Mouse (Mus musculus): Measurements from ENCODE around the gene Kctd4. TPM values are rescaled to one million over a fixed set of nuclear protein-coding genes. Genes with fewer than 3 reads are reported as not detected.

Gene Kctd4
- polyA plus RNA-seq, 1 experiment: not detected

- no peak for TF ChIP-seq CTCF (IDR thresholded peaks at IDR 0.05; ENCODE audit: control insufficient read depth, insufficient read depth, low read length)
- no peak for TF ChIP-seq POLR2A (IDR thresholded peaks at IDR 0.05; ENCODE audit: borderline replicate concordance, control insufficient read depth, low read depth, low read length)
- 59% methylated on average over 5 of the region's 5 CpGs for WGBS
- H3K4me1 ChIP-seq (ENCODE audit: control insufficient read depth, insufficient read depth, low read length): no peaks in the 10 kb centered on the region
- no peak overlapping the region for H3K27ac ChIP-seq (ENCODE audit: control insufficient read depth, insufficient read depth, low read depth, low read length, poor library complexity)
- H3K4me3 ChIP-seq (replicated peaks; ENCODE audit: control insufficient read depth, low read depth, low read length): no peak overlapping the region
Observed at GRCm38 (mm10) chr14:75967291-75967690, 12.5 kb downstream of the Kctd4 start.

- H3K4me3 ChIP-seq (replicated peaks; ENCODE audit: control insufficient read depth, low read depth, low read length): no peak overlapping the region
- TF ChIP-seq POLR2A (IDR thresholded peaks at IDR 0.05; ENCODE audit: borderline replicate concordance, control insufficient read depth, low read depth, low read length): no peak
- H3K27ac ChIP-seq (ENCODE audit: control insufficient read depth, insufficient read depth, low read depth, low read length, poor library complexity): no peak overlapping the region
- WGBS: 60% methylated on average over 3 of the region's 3 CpGs
- H3K4me1 ChIP-seq (ENCODE audit: control insufficient read depth, insufficient read depth, low read length): no peaks in the 10 kb centered on the region
Observed at GRCm38 (mm10) chr14:75976107-75976506, 21.3 kb downstream of the Kctd4 start.

GRCm38 (mm10) chr14:75981231-75981630, 26.4 kb downstream of the Kctd4 start:
- WGBS: 94% methylated on average over 3 of the region's 3 CpGs

GRCm38 (mm10) chr14:75983891-75984290, 29.1 kb downstream of the Kctd4 start:
- no peaks in the 10 kb centered on the region for H3K4me1 ChIP-seq (ENCODE audit: control insufficient read depth, insufficient read depth, low read length)
- H3K27ac ChIP-seq (ENCODE audit: control insufficient read depth, insufficient read depth, low read depth, low read length, poor library complexity): no peak overlapping the region
- WGBS: 82% methylated on average over 2 of the region's 2 CpGs
- no peak for TF ChIP-seq POLR2A (IDR thresholded peaks at IDR 0.05; ENCODE audit: borderline replicate concordance, control insufficient read depth, low read depth, low read length)
- no peak for TF ChIP-seq CTCF (IDR thresholded peaks at IDR 0.05; ENCODE audit: control insufficient read depth, insufficient read depth, low read length)
- no peak overlapping the region for H3K4me3 ChIP-seq (replicated peaks; ENCODE audit: control insufficient read depth, low read depth, low read length)

More at GRCm38 (mm10) chr14:75981231-75981630, 26.4 kb downstream of the Kctd4 start:
- Histone ChIP-seq H3K27ac (ENCODE audit: control insufficient read depth, insufficient read depth, low read depth, low read length, poor library complexity) (no peak overlapping the region), H3K4me1 (ENCODE audit: control insufficient read depth, insufficient read depth, low read length) (no peaks in the 10 kb centered on the region), H3K4me3 (replicated peaks; ENCODE audit: control insufficient read depth, low read depth, low read length) (no peak overlapping the region)
- no peak for TF ChIP-seq POLR2A (IDR thresholded peaks at IDR 0.05; ENCODE audit: borderline replicate concordance, control insufficient read depth, low read depth, low read length)
- TF ChIP-seq CTCF (IDR thresholded peaks at IDR 0.05; ENCODE audit: control insufficient read depth, insufficient read depth, low read length): no peak

GRCm38 (mm10) chr14:75985112-75985511, 30.3 kb downstream of the Kctd4 start:
- Histone ChIP-seq H3K4me1 (ENCODE audit: control insufficient read depth, insufficient read depth, low read length) (no peaks in the 10 kb centered on the region), H3K27ac (ENCODE audit: control insufficient read depth, insufficient read depth, low read depth, low read length, poor library complexity) (no peak overlapping the region), H3K4me3 (replicated peaks; ENCODE audit: control insufficient read depth, low read depth, low read length) (no peak overlapping the region)
- WGBS: 12% methylated on average over 4 of the region's 4 CpGs
- no peak for TF ChIP-seq POLR2A (IDR thresholded peaks at IDR 0.05; ENCODE audit: borderline replicate concordance, control insufficient read depth, low read depth, low read length)
- TF ChIP-seq CTCF (IDR thresholded peaks at IDR 0.05; ENCODE audit: control insufficient read depth, insufficient read depth, low read length): no peak

- Histone ChIP-seq H3K4me3 (replicated peaks; ENCODE audit: control insufficient read depth, low read depth, low read length) (no peak overlapping the region), H3K4me1 (ENCODE audit: control insufficient read depth, insufficient read depth, low read length) (no peaks in the 10 kb centered on the region), H3K27ac (ENCODE audit: control insufficient read depth, insufficient read depth, low read depth, low read length, poor library complexity) (no peak overlapping the region)
- TF ChIP-seq CTCF (IDR thresholded peaks at IDR 0.05; ENCODE audit: control insufficient read depth, insufficient read depth, low read length) (no peak), POLR2A (IDR thresholded peaks at IDR 0.05; ENCODE audit: borderline replicate concordance, control insufficient read depth, low read depth, low read length) (no peak)
- WGBS: 46% methylated on average over 7 of the region's 7 CpGs
Observed at GRCm38 (mm10) chr14:75986878-75987483, 32.2 kb downstream of the Kctd4 start.

GRCm38 (mm10) chr14:75989168-75989567, 34.4 kb downstream of the Kctd4 start:
- TF ChIP-seq POLR2A (IDR thresholded peaks at IDR 0.05; ENCODE audit: borderline replicate concordance, control insufficient read depth, low read depth, low read length) (no peak), CTCF (IDR thresholded peaks at IDR 0.05; ENCODE audit: control insufficient read depth, insufficient read depth, low read length) (no peak)
- Histone ChIP-seq H3K4me3 (replicated peaks; ENCODE audit: control insufficient read depth, low read depth, low read length) (no peak overlapping the region), H3K4me1 (ENCODE audit: control insufficient read depth, insufficient read depth, low read length) (no peaks in the 10 kb centered on the region), H3K27ac (ENCODE audit: control insufficient read depth, insufficient read depth, low read depth, low read length, poor library complexity) (no peak overlapping the region)
- 80% methylated on average over 1 of the region's 1 CpGs for WGBS

GRCm38 (mm10) chr14:75990936-75991335, 36.1 kb downstream of the Kctd4 start:
- H3K4me1 ChIP-seq (ENCODE audit: control insufficient read depth, insufficient read depth, low read length): no peaks in the 10 kb centered on the region
- H3K4me3 ChIP-seq (replicated peaks; ENCODE audit: control insufficient read depth, low read depth, low read length): no peak overlapping the region
- no peak overlapping the region for H3K27ac ChIP-seq (ENCODE audit: control insufficient read depth, insufficient read depth, low read depth, low read length, poor library complexity)
- WGBS: 85% methylated on average over 6 of the region's 6 CpGs
- TF ChIP-seq POLR2A (IDR thresholded peaks at IDR 0.05; ENCODE audit: borderline replicate concordance, control insufficient read depth, low read depth, low read length): no peak
- no peak for TF ChIP-seq CTCF (IDR thresholded peaks at IDR 0.05; ENCODE audit: control insufficient read depth, insufficient read depth, low read length)

GRCm38 (mm10) chr14:75992371-75992770, 37.6 kb downstream of the Kctd4 start:
- Histone ChIP-seq H3K27ac (ENCODE audit: control insufficient read depth, insufficient read depth, low read depth, low read length, poor library complexity) (no peak overlapping the region), H3K4me1 (ENCODE audit: control insufficient read depth, insufficient read depth, low read length) (no peaks in the 10 kb centered on the region), H3K4me3 (replicated peaks; ENCODE audit: control insufficient read depth, low read depth, low read length) (no peak overlapping the region)
- TF ChIP-seq CTCF (IDR thresholded peaks at IDR 0.05; ENCODE audit: control insufficient read depth, insufficient read depth, low read length): no peak
- TF ChIP-seq POLR2A (IDR thresholded peaks at IDR 0.05; ENCODE audit: borderline replicate concordance, control insufficient read depth, low read depth, low read length): no peak
- 86% methylated on average over 4 of the region's 4 CpGs for WGBS

Measured in bone marrow, adult 2 months (tissue).